Mouse (Mus musculus) G1E (cell line): ENCODE measurements around the gene 9530053A07Rik.

Source experiments
- CTCF ChIP-seq: IDR thresholded peaks from 2 replicates; pipeline ENCODE4 v1.5.1; 2012; ENCODE audit warnings: low read depth, low read length, inconsistent platforms, mixed read lengths
- GATA1 ChIP-seq: IDR thresholded peaks from 2 replicates; pipeline ENCODE4 v1.6.1; 2012; ENCODE audit warnings: borderline replicate concordance, low read length, inconsistent platforms, mixed read lengths
- TAL1 ChIP-seq: conservative IDR thresholded peaks from 2 replicates; pipeline ENCODE4 v1.6.1; 2012; ENCODE audit warnings: low read depth, low read length, inconsistent platforms, mixed read lengths

DNA sequence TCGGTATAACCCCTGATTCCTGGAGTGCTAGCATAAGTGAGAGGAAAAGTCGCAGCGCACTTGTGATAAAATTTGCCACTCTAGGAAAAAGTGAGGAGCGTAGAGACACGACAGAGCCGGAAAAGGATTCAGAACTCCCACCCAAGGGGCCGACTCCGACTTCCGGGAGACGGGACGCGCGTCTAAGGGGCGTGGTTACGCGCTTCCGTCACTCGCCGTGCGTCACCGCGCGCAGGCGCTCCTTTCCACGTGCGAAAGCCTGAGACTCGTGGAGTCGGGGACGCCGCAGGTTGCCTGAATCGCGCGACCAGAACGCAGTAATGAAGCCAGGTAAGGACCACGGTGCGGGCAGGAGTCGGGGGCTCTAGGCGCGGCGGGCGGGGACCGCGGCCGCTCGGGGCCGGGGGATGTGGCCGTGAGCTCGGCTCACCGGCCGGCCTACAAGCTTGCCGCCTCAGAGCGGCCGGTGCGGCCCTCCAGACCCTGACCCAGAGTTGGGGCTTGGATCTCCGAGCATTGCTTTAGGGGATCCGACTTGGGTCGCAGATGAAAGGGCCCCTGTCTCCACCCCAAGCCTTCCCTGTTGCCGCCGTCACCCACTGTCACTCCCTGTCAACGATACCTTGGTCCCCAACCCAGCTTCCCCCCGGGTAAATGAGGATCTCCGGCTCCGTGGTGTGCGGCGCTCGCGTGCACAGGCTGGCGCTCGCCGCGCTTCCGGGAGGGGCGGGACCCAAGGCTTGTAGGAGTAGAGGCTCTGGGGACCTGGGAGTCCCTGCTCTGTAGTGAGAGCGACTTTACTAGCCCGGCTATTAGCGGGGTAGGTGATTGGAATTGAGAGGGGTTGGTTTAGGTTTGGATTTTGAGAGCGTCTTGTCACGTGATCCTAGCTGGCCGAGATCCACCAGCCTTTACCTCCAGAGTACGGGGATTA, 40.5 kb downstream of the 9530053A07Rik start, which contains the start of gene Fbl:
- TF ChIP-seq CTCF = no peak
- no peak for TF ChIP-seq GATA1
- TF ChIP-seq TAL1 = no peak
